Mouse (Mus musculus): ENCODE measurements around the gene Ext2. TPM values are rescaled to one million over a fixed set of nuclear protein-coding genes. Genes with fewer than 3 reads are reported as not detected.

Gene Ext2
- polyA plus RNA-seq, 1 experiment: 48.8 TPM

- no peak for TF ChIP-seq GATA1 (IDR thresholded peaks at IDR 0.05; ENCODE audit: low read length)
Observed at GRCm38 (mm10) chr2:93741700-93742099, 80.7 kb downstream of the Ext2 start.

GRCm38 (mm10) chr2:93739044-93739569 lies 83.3 kb downstream of the Ext2 start:
- TF ChIP-seq GATA1 (IDR thresholded peaks at IDR 0.05; ENCODE audit: low read length): no peak

GRCm38 (mm10) chr2:93737146-93737545 lies 85.2 kb downstream of the Ext2 start:
- TF ChIP-seq GATA1 (IDR thresholded peaks at IDR 0.05; ENCODE audit: low read length): no peak

- no peak for TF ChIP-seq GATA1 (IDR thresholded peaks at IDR 0.05; ENCODE audit: low read length)
Observed at GRCm38 (mm10) chr2:93732658-93733057, 89.7 kb downstream of the Ext2 start.

GRCm38 (mm10) chr2:93729585-93729984 lies 92.8 kb downstream of the Ext2 start:
- TF ChIP-seq GATA1 (IDR thresholded peaks at IDR 0.05; ENCODE audit: low read length): no peak

GRCm38 (mm10) chr2:93723138-93723744 lies 99.1 kb downstream of the Ext2 start:
- TF ChIP-seq GATA1 (IDR thresholded peaks at IDR 0.05; ENCODE audit: low read length): no peak

GRCm38 (mm10) chr2:93720956-93721355 lies 101.4 kb downstream of the Ext2 start:
- TF ChIP-seq GATA1 (IDR thresholded peaks at IDR 0.05; ENCODE audit: low read length): no peak

- no peak for TF ChIP-seq GATA1 (IDR thresholded peaks at IDR 0.05; ENCODE audit: low read length)
Observed at GRCm38 (mm10) chr2:93719792-93720675, 102.3 kb downstream of the Ext2 start.

- TF ChIP-seq GATA1 (IDR thresholded peaks at IDR 0.05; ENCODE audit: low read length): no peak
Observed at GRCm38 (mm10) chr2:93713267-93713666, 109.1 kb downstream of the Ext2 start.

GRCm38 (mm10) chr2:93711460-93711859 lies 110.9 kb downstream of the Ext2 start:
- TF ChIP-seq GATA1 (IDR thresholded peaks at IDR 0.05; ENCODE audit: low read length): no peak

- no peak for TF ChIP-seq GATA1 (IDR thresholded peaks at IDR 0.05; ENCODE audit: low read length)
Observed at GRCm38 (mm10) chr2:93709696-93710095, 112.7 kb downstream of the Ext2 start.

- TF ChIP-seq GATA1 (IDR thresholded peaks at IDR 0.05; ENCODE audit: low read length): no peak
Observed at GRCm38 (mm10) chr2:93709241-93709640, 113.1 kb downstream of the Ext2 start.

GRCm38 (mm10) chr2:93706825-93707224 lies 115.5 kb downstream of the Ext2 start:
- no peak for TF ChIP-seq GATA1 (IDR thresholded peaks at IDR 0.05; ENCODE audit: low read length)

- no peak for TF ChIP-seq GATA1 (IDR thresholded peaks at IDR 0.05; ENCODE audit: low read length)
Observed at GRCm38 (mm10) chr2:93706407-93706806, 116.0 kb downstream of the Ext2 start.

GRCm38 (mm10) chr2:93704195-93704594 lies 118.2 kb downstream of the Ext2 start:
- TF ChIP-seq GATA1 (IDR thresholded peaks at IDR 0.05; ENCODE audit: low read length): no peak
